Mouse (Mus musculus) neural tube, embryonic 14.5 days (tissue): ENCODE data around the gene Pnkd. TPM values are rescaled to one million over a fixed set of nuclear protein-coding genes. Genes with fewer than 3 reads are reported as not detected.

ENCODE experiments used
- ATAC-seq: fragments of 200-750 bp; cut with Nextera tagmentation; 2 replicates; pipeline ENCODE4 v1.8.0; 2017; ENCODE audit warnings: low read depth, mild to moderate bottlenecking, moderate TSS enrichment, moderate library complexity
- H3K27ac ChIP-seq: fragments of 300-500 bp; sonication (generic); 2 replicates; pipeline ENCODE4 v1.5.1; 2014; ENCODE audit warnings: low read depth, mild to moderate bottlenecking, control low read depth, low read length, moderate library complexity, mixed read lengths
- H3K27me3 ChIP-seq: fragments of 300-500 bp; sonication (generic); 2 replicates; pipeline ENCODE4 v1.6.1; 2014; ENCODE audit warnings: low read length; ENCODE audit not compliant: control insufficient read depth, insufficient read depth
- H3K36me3 ChIP-seq: fragments of 300-500 bp; sonication (generic); 2 replicates; pipeline ENCODE4 v1.6.1; 2014; ENCODE audit warnings: low read length, mixed read lengths; ENCODE audit not compliant: control insufficient read depth, insufficient read depth
- H3K4me1 ChIP-seq: fragments of 300-500 bp; sonication (generic); 2 replicates; pipeline ENCODE4 v1.6.1; 2014; ENCODE audit warnings: low read length; ENCODE audit not compliant: control insufficient read depth, insufficient read depth
- H3K4me2 ChIP-seq: fragments of 300-500 bp; sonication (generic); 2 replicates; pipeline ENCODE4 v1.6.1; 2014; ENCODE audit warnings: mild to moderate bottlenecking, low read depth, low read length, control low read depth
- H3K4me3 ChIP-seq: fragments of 300-500 bp; sonication (generic); 2 replicates; pipeline ENCODE4 v1.5.1; 2014; ENCODE audit warnings: low read depth, low read length, control low read depth, mixed read lengths
- H3K9ac ChIP-seq: fragments of 300-500 bp; sonication (generic); replicated peaks from 2 replicates; pipeline ENCODE4 v1.6.1; 2014; ENCODE audit warnings: low read depth, mild to moderate bottlenecking, control low read depth, low read length, mixed read lengths
- H3K9me3 ChIP-seq: fragments of 300-500 bp; sonication (generic); 2 replicates; pipeline ENCODE4 v1.6.1; 2016; ENCODE audit warnings: low read length; ENCODE audit not compliant: control insufficient read depth
- WGBS: fragments of 180-500 bp; shearing (Covaris S2); extraction: QIAGEN DNeasy Blood & Tissue Kit; methylation state at CpG from one replicate; pipeline ENCODE4 v1.1.7; 2014; 5-methylcytosine and 5-hydroxymethylcytosine counted together
- polyA plus RNA-seq: library from polyadenylated mRNA; unstranded; fragments of >200 nt; fragmentation: Nextera tagmentation; extraction: Ambion mirVana; gene quantifications from 2 replicates; pipeline ENCODE4 v1.2.1, GENCODE M21; 2014

Gene Pnkd
- polyA plus RNA-seq, 1 experiment from 2014 or later: 145 TPM

GRCm38 (mm10) chr1:74388398-74388920 lies 103.7 kb downstream of the Pnkd start:
- ATAC-seq: no peak
- Histone ChIP-seq H3K9me3 (no peaks in the 10 kb centered on the region), H3K9ac (no peak overlapping the region), H3K27me3 (no peaks in the 10 kb centered on the region), H3K36me3 (no peaks in the 10 kb centered on the region), H3K4me2 (no peak overlapping the region), H3K4me3 (no peak overlapping the region), H3K27ac (no peak overlapping the region), H3K4me1 (0 out of 2 replicates have a peak, but pooled peaks cover 13% of the 10 kb centered on the region)
- WGBS: 82% methylated on average over 7 of the region's 7 CpGs

DNA sequence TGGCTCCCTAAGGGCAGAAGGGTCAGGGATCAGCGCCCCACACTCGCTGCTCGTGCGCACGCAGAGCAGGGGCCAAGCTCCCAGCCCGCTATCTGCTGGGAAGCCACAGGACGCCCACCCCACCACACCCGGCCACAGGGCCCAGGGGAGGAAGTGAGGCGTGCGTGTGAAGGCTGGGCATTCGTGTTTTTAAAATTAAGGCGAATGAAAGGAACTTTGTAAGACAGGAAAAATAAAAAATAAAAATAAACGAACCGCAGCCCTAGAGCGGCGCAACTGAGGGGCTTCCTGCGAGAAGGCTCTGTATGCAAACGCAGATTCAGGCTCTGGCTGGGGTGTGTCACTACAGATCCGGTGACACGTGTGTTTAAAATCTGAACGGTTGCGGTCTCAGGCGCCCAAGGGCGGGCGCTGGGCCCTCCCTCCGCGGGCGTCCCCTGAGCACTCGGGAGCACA lies 105.1 kb downstream of the Pnkd start:
- Histone ChIP-seq H3K27ac (no peak overlapping the region), H3K4me1 (0 out of 2 replicates have a peak, but pooled peaks cover 13% of the 10 kb centered on the region), H3K4me3 (no peak overlapping the region), H3K4me2 (peak overlapping the region; percentile 89; the same call in 1 of the 2 replicates), H3K9ac (0 out of 2 replicates have a peak overlapping the region, but pooled peaks have one; percentile 7), H3K36me3 (peaks cover 5% of the 10 kb centered on the region), H3K27me3 (no peaks in the 10 kb centered on the region), H3K9me3 (no peaks in the 10 kb centered on the region)
- no peak for ATAC-seq
- 3% methylated on average over 29 of the region's 29 CpGs for WGBS

DNA sequence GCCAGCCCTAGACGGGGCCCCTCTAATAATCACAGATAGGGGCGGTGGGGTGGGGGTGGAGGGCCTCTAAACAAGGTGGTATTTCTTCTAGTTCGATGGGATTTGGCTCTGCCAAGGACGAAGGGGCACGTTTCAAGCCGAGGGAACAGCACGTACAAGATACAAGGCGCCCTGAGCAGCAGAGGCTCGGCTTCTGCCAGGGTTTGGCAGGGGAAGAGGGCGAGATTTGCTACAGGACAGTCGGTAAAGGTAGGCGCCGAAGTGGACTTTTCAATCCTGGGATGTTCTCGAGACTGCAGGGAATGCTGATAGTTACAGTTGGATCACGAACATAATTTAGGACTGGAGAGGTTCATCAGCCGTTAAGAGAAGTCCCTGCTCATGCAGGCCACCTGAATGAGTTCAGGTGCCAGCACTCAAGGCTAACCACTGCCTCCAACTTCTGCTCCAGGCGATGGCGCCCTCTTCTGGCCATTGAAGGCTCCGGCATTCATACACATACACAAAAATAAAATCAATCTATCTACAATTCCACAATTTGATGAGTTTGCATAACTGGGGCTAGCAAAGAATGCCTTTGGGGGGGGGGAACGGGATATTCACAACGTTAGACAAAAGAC lies 105.7 kb downstream of the Pnkd start:
- no peak overlapping the region for H3K9ac ChIP-seq
- H3K36me3 ChIP-seq: peaks cover 9% of the 10 kb centered on the region
- WGBS: 7% methylated on average over 21 of the region's 21 CpGs
- H3K4me2 ChIP-seq: peak overlapping the region; percentile 89; the same call in 1 of the 2 replicates
- H3K4me1 ChIP-seq: 0 out of 2 replicates have a peak, but pooled peaks cover 13% of the 10 kb centered on the region
- peak overlapping the region; percentile 97; the same call in 1 of the 2 replicates for H3K4me3 ChIP-seq
- no peak for ATAC-seq
- H3K9me3 ChIP-seq: no peaks in the 10 kb centered on the region
- H3K27me3 ChIP-seq: no peaks in the 10 kb centered on the region
- no peak overlapping the region for H3K27ac ChIP-seq

DNA sequence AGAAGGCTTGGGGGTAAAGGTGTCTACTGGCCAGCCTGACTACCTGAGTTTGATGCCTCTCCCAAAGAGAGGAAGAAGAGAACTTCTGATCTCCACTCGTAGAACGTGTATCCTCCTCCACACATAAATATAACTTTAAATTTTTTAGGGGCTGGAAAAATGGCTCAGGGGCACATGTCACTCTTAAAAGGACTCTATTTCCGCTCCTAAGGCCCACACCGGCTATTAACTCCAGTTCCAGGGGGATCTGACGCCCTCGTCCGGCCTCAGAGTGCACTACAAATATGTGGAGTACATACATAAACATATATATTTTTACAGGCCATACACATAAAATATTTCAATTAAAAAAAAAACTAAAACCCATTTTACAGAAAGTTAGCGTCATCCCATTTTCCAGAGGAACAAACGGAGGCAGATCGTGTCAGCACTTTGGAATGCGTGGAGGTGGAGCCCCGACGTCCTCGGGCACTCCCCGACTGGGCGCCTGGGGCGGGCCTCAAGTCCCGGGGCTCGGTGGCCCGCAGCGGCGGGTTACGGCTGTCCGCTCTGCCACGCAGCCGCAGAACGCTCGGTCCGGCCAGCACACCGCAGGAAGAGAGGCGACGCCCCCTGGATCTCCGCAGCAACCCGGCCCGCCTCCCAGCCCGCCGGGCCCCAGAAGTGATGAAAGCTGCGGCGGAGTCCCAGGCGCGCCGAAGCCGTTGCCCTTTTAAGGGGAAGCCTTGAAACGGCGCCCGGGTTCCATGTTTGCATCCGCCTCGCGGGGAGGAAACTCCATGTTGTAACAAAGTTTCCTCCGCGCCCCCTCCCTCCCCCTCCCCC lies 106.4 kb downstream of the Pnkd start, which contains the start of gene Ctdsp1:
Gene Ctdsp1, plus strand, starts transcription at position 586 of the 825 bp plus-strand sequence.
- no peaks in the 10 kb centered on the region for H3K9me3 ChIP-seq
- H3K9ac ChIP-seq: peak within 1 kb of the TSS; percentile 74
- H3K4me3 ChIP-seq: peak within 1 kb of the TSS; percentile 97
- H3K36me3 ChIP-seq: peaks cover 9% of the 10 kb centered on the region
- peak within 1 kb of the TSS; percentile 80 for H3K27ac ChIP-seq
- ATAC-seq: peak; percentile 76
- peak within 1 kb of the TSS; percentile 89 for H3K4me2 ChIP-seq
- 0 out of 2 replicates have a peak, but pooled peaks cover 13% of the 10 kb centered on the region for H3K4me1 ChIP-seq
- no peaks in the 10 kb centered on the region for H3K27me3 ChIP-seq
- 4% methylated on average over 48 of the region's 51 CpGs for WGBS

DNA sequence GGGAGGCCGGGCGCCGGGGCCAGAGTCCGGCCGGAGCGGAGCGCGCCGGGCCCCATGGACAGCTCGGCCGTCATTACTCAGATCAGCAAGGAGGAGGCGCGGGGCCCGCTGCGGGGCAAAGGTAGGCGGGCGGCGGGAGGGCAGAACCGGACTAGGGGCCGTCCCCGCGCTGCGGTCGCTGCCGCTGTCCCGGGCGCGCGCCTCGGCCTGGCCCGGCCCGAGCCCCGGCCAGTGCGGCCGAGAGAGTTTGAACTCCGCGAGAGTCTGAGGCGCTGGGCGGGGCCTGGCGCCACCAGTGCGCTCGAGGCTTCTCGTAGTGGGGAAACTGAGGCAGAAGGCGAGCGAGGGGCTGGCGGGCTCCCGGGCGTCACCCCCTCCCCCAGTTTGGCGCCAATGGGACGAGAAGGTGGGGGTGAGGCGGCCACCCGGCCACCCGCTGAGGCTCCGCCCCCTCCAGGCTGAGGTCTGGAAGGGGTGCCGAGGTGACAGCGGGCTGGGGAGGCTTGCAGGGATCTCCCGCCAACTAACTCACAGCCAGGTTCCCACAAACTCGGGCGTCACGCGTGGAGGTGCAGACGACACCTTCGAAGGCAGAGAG lies 107.2 kb downstream of the Pnkd start:
- no peaks in the 10 kb centered on the region for H3K27me3 ChIP-seq
- H3K4me1 ChIP-seq: 0 out of 2 replicates have a peak, but pooled peaks cover 13% of the 10 kb centered on the region
- peak; percentile 35 for ATAC-seq
- no peaks in the 10 kb centered on the region for H3K9me3 ChIP-seq
- WGBS: under 1% methylated on average over 51 of the region's 63 CpGs
- H3K9ac ChIP-seq: peak overlapping the region; percentile 74
- H3K4me3 ChIP-seq: peak overlapping the region; percentile 97
- H3K36me3 ChIP-seq: peaks cover 9% of the 10 kb centered on the region
- peak overlapping the region; percentile 80 for H3K27ac ChIP-seq
- peak overlapping the region; percentile 89 for H3K4me2 ChIP-seq

- Histone ChIP-seq H3K9ac (peak overlapping the region; percentile 74), H3K9me3 (no peaks in the 10 kb centered on the region), H3K4me1 (0 out of 2 replicates have a peak, but pooled peaks cover 13% of the 10 kb centered on the region), H3K4me2 (peak overlapping the region; percentile 89), H3K36me3 (peaks cover 9% of the 10 kb centered on the region), H3K27ac (0 out of 2 replicates have a peak overlapping the region, but pooled peaks have one; percentile 80), H3K4me3 (peak overlapping the region; percentile 97), H3K27me3 (no peaks in the 10 kb centered on the region)
- WGBS: 4% methylated on average over 16 of the region's 16 CpGs
- ATAC-seq: peak; percentile 24
These were observed 107.8 kb downstream of the Pnkd start for GRCm38 (mm10) chr1:74392446-74392994.

DNA sequence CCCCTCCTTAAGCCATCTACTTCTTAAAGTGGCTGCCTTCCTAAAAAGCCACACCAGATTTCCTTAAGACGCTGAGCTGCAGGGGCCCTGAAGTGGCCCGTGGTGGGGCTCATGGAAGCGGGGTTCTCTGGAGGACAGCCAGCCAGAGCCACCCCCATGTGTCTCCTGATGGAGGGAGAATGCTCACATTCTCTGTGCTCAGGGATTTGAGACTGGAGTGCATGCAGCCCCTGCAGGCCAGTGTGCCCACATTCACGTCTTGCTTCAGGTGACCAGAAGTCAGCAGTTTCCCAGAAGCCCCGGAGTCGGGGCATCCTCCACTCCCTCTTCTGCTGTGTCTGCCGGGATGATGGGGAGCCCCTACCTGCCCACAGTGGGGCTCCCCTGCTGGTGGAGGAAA lies 108.3 kb downstream of the Pnkd start:
- peak overlapping the region; percentile 97; the same call in 1 of the 2 replicates for H3K4me3 ChIP-seq
- no peak overlapping the region for H3K9ac ChIP-seq
- no peak overlapping the region for H3K27ac ChIP-seq
- H3K4me2 ChIP-seq: peak overlapping the region; percentile 89
- no peaks in the 10 kb centered on the region for H3K27me3 ChIP-seq
- peaks cover 9% of the 10 kb centered on the region for H3K36me3 ChIP-seq
- 61% methylated on average over 7 of the region's 7 CpGs for WGBS
- 0 out of 2 replicates have a peak, but pooled peaks cover 15% of the 10 kb centered on the region for H3K4me1 ChIP-seq
- ATAC-seq: no peak
- H3K9me3 ChIP-seq: no peaks in the 10 kb centered on the region

- Histone ChIP-seq H3K4me3 (no peak overlapping the region), H3K27ac (no peak overlapping the region), H3K4me2 (no peak overlapping the region), H3K9ac (no peak overlapping the region), H3K4me1 (0 out of 2 replicates have a peak, but pooled peaks cover 15% of the 10 kb centered on the region), H3K9me3 (no peaks in the 10 kb centered on the region), H3K36me3 (peaks cover 9% of the 10 kb centered on the region), H3K27me3 (no peaks in the 10 kb centered on the region)
- no peak for ATAC-seq
- WGBS: 93% methylated on average over 9 of the region's 9 CpGs
These were observed 109.0 kb downstream of the Pnkd start for GRCm38 (mm10) chr1:74393697-74394096.
